Mouse (Mus musculus): ENCODE results near the gene Cd209g. TPM values are rescaled to one million over a fixed set of nuclear protein-coding genes. Genes with fewer than 3 reads are reported as not detected.
"Not testable (repeated sequence)": the region's sequence is repeated elsewhere in the genome, so short reads cannot be mapped to it uniquely, and the experiment has no call there.

Gene Cd209g
- polyA plus RNA-seq (2016; fragmentation: Nextera tagmentation; extraction: Ambion mirVana) = not detected in 2 replicates

DNA sequence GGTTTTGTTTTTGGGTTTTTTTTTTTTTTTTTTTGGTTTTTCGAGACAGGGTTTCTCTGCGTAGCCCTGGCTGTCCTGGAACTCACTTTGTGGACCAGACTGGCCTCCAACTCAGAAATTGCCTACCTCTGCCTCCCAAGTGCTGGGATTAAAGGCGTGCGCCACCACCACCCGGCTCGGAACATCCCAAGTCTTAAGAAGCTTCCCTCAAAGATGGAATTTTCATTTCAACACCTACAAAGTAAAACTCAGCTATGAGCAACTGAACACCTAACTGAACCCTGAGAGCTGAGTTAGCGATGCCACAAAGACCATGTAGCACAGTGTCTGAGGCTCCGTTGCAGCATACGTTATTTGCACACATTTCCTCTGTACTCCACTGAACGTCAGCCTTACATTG is at the start of gene Cd209g:
Gene Cd209g, plus strand, starts transcription at position 301 of the 400 bp plus-strand sequence.
- H3K4me1 ChIP-seq = no peaks in the 10 kb centered on the region
- no peaks in the 10 kb centered on the region for H3K9me3 ChIP-seq
- no peak within 1 kb of the TSS for H3K4me3 ChIP-seq
- H3K36me3 ChIP-seq = no peaks in the 10 kb centered on the region
- 90% methylated on average over 10 of the region's 10 CpGs for WGBS
- ATAC-seq (ENCODE audit: low FRiP score, low read depth) = no peak
- no peaks in the 10 kb centered on the region for H3K27me3 ChIP-seq (replicated peaks)
- H3K27ac ChIP-seq = no peak within 1 kb of the TSS
- H3K9ac ChIP-seq = no peak within 1 kb of the TSS
- no peak within 1 kb of the TSS for H3K4me2 ChIP-seq (replicated peaks)

DNA sequence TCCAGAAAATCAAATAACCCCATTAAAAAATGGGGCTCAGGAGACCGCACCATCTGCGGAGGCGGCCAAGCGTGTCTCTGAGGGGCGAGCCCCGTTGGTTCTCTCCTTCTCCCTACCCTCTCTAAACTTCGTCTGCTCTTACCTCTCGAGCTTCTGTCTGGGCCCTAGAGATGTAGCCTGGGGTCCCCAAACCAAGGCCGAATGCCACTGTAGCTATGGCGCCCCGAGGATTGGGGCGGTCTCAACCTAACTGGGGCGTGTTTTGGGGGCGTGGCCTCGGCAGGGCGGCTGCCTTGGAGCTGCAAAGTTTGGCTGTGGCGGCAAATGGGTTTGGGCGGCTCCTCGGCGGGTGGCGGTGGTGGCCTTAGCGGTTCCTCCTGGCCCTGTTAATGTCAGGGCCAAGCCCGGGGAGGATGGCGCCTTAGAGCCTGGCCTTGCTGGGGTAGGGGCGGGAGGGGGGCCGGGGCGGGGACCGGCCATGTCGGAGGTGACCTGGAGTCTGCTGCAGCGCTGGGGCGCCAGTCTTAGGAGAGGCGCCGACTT is 46.6 kb upstream of the Cd209g start:
- H3K27me3 ChIP-seq (replicated peaks); H3K27ac ChIP-seq; H3K4me1 ChIP-seq; H3K9ac ChIP-seq; H3K9me3 ChIP-seq; H3K36me3 ChIP-seq; ATAC-seq (ENCODE audit: low FRiP score, low read depth); H3K4me3 ChIP-seq: not testable (repeated sequence)
- whole genome bisulfite sequencing = 39% methylated on average over 33 of the region's 33 CpGs
- H3K4me2 ChIP-seq (replicated peaks) = 0 out of 2 replicates have a peak overlapping the region, but pooled peaks have one; percentile 12

DNA sequence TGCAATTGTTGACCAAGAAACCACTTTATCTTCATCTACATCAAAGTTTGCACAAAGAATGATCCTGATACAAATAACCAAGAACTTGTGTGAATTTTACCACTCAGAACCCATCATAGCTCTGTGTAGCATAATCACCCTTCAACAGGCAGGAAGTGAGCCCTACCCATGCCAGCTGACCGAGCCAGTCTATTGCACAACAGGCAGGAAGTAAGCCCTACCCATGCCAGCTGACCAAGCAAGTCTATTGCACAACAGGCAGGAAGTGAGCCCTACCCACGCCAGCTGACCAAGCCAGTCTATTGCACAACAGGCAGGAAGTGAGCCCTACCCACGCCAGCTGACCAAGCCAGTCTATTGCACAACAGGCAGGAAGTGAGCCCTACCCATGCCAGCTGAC is 45.4 kb upstream of the Cd209g start:
- not testable (repeated sequence) for H3K4me1 ChIP-seq; H3K9ac ChIP-seq; H3K27ac ChIP-seq; H3K4me3 ChIP-seq; H3K27me3 ChIP-seq (replicated peaks); H3K9me3 ChIP-seq; ATAC-seq (ENCODE audit: low FRiP score, low read depth); H3K36me3 ChIP-seq; H3K4me2 ChIP-seq (replicated peaks)
- WGBS = 91% methylated on average over 3 of the region's 3 CpGs

GRCm38 (mm10) chr8:4105735-4106134 is 28.2 kb upstream of the Cd209g start, which contains the start of gene Cd209f:
Cd209f (minus strand) TSS chr8:4105835.
- 58% methylated on average over 2 of the region's 2 CpGs for WGBS
- not testable (repeated sequence) for ATAC-seq (ENCODE audit: low FRiP score, low read depth); H3K27ac ChIP-seq; H3K36me3 ChIP-seq; H3K9me3 ChIP-seq; H3K9ac ChIP-seq; H3K4me1 ChIP-seq; H3K4me2 ChIP-seq (replicated peaks); H3K27me3 ChIP-seq (replicated peaks); H3K4me3 ChIP-seq

GRCm38 (mm10) chr8:4139660-4140646 is 6.1 kb downstream of the Cd209g start:
- H3K4me2 ChIP-seq (replicated peaks) = peak overlapping the region; percentile 31; the same call in 1 of the 2 replicates
- 12% methylated on average over 12 of the region's 12 CpGs for WGBS
- ATAC-seq (ENCODE audit: low FRiP score, low read depth) = peak; percentile 79

DNA sequence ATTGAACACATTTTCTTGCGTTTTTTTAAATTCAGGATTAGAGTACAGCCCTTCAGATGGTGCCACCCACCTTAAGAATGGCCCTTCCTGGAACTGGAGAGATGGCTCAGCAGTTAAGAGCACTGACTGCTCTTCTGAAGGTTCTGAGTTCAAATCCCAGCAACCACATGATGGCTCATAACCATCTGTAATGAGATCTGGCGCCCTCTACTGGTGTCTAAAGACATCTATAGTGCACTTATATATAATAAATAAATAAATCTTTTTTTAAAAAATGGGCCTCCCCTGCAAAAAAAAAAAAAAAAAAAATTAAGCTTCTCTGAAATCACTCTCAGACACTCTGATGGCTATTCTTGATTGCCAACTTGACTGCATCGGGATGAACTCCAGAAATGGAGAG is 7.8 kb downstream of the Cd209g start:
- no peak overlapping the region for H3K9ac ChIP-seq
- no peak overlapping the region for H3K4me2 ChIP-seq (replicated peaks)
- no peaks in the 10 kb centered on the region for H3K9me3 ChIP-seq
- no peak for ATAC-seq (ENCODE audit: low FRiP score, low read depth)
- H3K4me1 ChIP-seq = no peaks in the 10 kb centered on the region
- no peaks in the 10 kb centered on the region for H3K36me3 ChIP-seq
- H3K27me3 ChIP-seq (replicated peaks) = no peaks in the 10 kb centered on the region
- 60% methylated on average over 3 of the region's 3 CpGs for WGBS
- no peak overlapping the region for H3K4me3 ChIP-seq
- no peak overlapping the region for H3K27ac ChIP-seq

More at GRCm38 (mm10) chr8:4139660-4140646, 6.1 kb downstream of the Cd209g start:
- Histone ChIP-seq H3K27me3 (replicated peaks) (no peaks in the 10 kb centered on the region), H3K9me3 (no peaks in the 10 kb centered on the region), H3K4me3 (no peak overlapping the region), H3K27ac (no peak overlapping the region), H3K4me1 (no peaks in the 10 kb centered on the region), H3K9ac (no peak overlapping the region), H3K36me3 (no peaks in the 10 kb centered on the region)

DNA sequence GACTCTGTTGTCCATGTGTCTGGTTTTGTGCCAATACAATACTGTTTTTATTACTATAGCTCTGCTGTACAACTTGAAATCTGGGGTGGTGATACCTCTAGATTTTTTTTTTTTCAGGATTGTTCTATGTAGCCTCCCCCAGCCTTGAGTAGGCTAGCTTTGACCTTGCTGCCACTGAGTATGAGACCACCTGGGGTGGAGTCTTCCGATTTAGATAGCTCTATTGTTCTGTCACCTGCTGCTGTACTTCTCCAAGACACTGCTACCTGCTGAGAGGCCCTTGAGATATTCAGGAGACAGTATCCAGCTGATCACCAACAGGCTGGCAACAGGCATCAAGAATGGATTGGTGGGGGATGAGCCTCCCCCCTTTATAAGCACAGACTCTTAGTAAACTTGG is 13.4 kb downstream of the Cd209g start:
- no peaks in the 10 kb centered on the region for H3K27me3 ChIP-seq (replicated peaks)
- no peaks in the 10 kb centered on the region for H3K36me3 ChIP-seq
- no peak overlapping the region for H3K4me2 ChIP-seq (replicated peaks)
- H3K4me3 ChIP-seq = no peak overlapping the region
- peaks cover 10% of the 10 kb centered on the region; the same call in 1 of the 2 replicates for H3K9me3 ChIP-seq
- H3K9ac ChIP-seq = no peak overlapping the region
- H3K27ac ChIP-seq = no peak overlapping the region
- H3K4me1 ChIP-seq = no peaks in the 10 kb centered on the region
- ATAC-seq (ENCODE audit: low FRiP score, low read depth) = no peak
- WGBS = 28% methylated on average over 1 of the region's 1 CpGs

DNA sequence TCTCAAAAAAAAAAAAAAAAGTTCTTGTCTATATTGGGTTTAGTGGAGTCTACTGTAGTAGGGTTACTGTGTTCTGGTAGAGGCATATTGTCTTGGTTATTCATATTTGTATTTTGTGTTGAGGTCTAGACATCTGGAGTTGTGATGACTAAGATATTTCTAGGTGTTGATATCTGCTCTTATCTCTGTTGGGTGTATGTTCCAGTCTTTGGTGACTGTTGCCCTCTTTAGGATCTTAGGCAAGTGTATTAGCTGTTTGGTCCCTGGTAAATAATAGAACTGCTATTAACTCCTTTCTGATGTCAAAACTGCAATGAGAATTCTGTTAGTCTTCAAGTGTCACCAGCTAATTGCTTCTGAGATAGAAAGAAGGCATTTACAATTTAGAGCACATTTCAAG is 21.0 kb downstream of the Cd209g start:
- ATAC-seq (ENCODE audit: low FRiP score, low read depth) = no peak
- H3K27me3 ChIP-seq (replicated peaks) = no peaks in the 10 kb centered on the region
- no peaks in the 10 kb centered on the region for H3K36me3 ChIP-seq
- no peak overlapping the region for H3K27ac ChIP-seq
- no peak overlapping the region for H3K4me3 ChIP-seq
- no peak overlapping the region for H3K9ac ChIP-seq
- H3K4me2 ChIP-seq (replicated peaks) = no peak overlapping the region
- H3K4me1 ChIP-seq = no peaks in the 10 kb centered on the region
- H3K9me3 ChIP-seq = peaks cover 10% of the 10 kb centered on the region; the same call in 1 of the 2 replicates

DNA sequence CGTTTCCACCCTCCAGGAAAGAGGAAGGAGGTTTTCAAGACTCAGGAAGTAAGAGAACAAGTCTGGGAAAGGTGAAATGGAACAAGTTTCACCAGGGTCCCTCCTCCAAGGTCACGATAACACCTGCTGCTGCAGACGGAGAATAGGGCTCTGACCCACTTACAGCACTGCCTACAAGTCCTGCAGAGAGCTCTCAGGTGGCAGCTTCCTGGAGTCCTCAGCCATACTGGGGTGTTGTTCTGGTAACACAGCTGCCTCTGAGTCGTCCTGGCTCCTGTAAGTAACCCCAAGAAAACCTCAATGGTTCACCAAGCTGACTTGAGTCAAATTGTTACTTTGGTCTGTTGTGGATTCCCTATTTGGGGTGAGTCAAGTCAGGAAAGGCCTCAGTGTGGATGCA is 28.9 kb downstream of the Cd209g start:
- H3K9me3 ChIP-seq = no peaks in the 10 kb centered on the region
- no peak overlapping the region for H3K4me3 ChIP-seq
- no peak overlapping the region for H3K4me2 ChIP-seq (replicated peaks)
- no peaks in the 10 kb centered on the region for H3K27me3 ChIP-seq (replicated peaks)
- H3K36me3 ChIP-seq = no peaks in the 10 kb centered on the region
- H3K27ac ChIP-seq = no peak overlapping the region
- peaks cover 9% of the 10 kb centered on the region for H3K4me1 ChIP-seq
- 67% methylated on average over 4 of the region's 4 CpGs for WGBS
- no peak overlapping the region for H3K9ac ChIP-seq
- ATAC-seq (ENCODE audit: low FRiP score, low read depth) = no peak

DNA sequence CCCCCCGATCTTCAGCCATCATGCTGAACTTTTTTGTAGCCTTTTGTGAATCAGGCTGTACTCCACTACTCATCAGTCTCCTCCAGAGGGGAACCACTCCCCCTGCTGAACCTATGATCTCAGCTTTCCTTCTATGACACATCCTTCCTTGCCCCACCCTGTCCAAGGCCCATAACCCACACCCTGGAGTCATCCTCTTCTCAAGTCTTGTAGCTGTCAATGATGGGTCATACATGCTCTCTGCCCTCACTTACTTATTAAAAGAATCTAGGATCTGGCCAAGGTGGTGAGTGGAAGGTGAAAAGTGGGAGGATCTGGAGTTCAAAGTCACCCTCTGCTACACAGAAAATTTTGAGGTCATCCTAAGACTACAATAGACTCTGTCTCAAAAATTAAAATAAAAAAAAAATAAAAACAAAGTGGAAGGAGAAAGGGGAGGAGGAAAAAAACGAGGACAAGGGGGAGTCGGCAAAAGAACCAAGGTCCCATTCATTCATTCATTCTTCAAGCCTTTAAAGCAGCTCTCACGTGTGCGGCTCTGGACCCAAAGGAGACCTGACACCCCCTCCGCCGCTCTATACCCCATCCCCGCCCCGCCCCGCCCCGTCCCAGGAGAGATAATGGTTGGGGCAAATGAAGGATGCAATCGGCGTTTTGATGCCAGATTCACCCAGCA is 31.4 kb downstream of the Cd209g start:
- H3K4me1 ChIP-seq = peaks cover 26% of the 10 kb centered on the region
- 3% methylated on average over 13 of the region's 13 CpGs for WGBS
- H3K4me2 ChIP-seq (replicated peaks) = peak overlapping the region; percentile 59
- peak overlapping the region; percentile 37 for H3K4me3 ChIP-seq
- no peak; the same call in 1 of the 2 replicates for ATAC-seq (ENCODE audit: low FRiP score, low read depth)
- no peaks in the 10 kb centered on the region for H3K9me3 ChIP-seq
- H3K27me3 ChIP-seq (replicated peaks) = no peaks in the 10 kb centered on the region
- no peaks in the 10 kb centered on the region for H3K36me3 ChIP-seq
- H3K9ac ChIP-seq = peak overlapping the region; percentile 49
- no peak overlapping the region for H3K27ac ChIP-seq

GRCm38 (mm10) chr8:4165852-4166751 is 32.2 kb downstream of the Cd209g start, which contains the start of gene Evi5l:
Evi5l (plus strand) TSS chr8:4166567.
- under 1% methylated on average over 51 of the region's 51 CpGs for WGBS
- Histone ChIP-seq H3K4me2 (replicated peaks) (peak within 1 kb of the TSS; percentile 80), H3K27me3 (replicated peaks) (no peaks in the 10 kb centered on the region), H3K4me1 (peaks cover 26% of the 10 kb centered on the region), H3K4me3 (peak within 1 kb of the TSS; percentile 89), H3K36me3 (no peaks in the 10 kb centered on the region), H3K9ac (peak within 1 kb of the TSS; percentile 87), H3K27ac (no peak within 1 kb of the TSS), H3K9me3 (no peaks in the 10 kb centered on the region)
- peak; percentile 98 for ATAC-seq (ENCODE audit: low FRiP score, low read depth)
